Mouse (Mus musculus): ENCODE measurements around the gene Hmcn1. TPM values are rescaled to one million over a fixed set of nuclear protein-coding genes. Genes with fewer than 3 reads are reported as not detected.

Gene Hmcn1
- polyA plus RNA-seq, 1 experiment = 0.92 TPM

GRCm38 (mm10) chr1:150769836-150770235 is 223.4 kb downstream of the Hmcn1 start:
- Histone ChIP-seq H3K36me3 (ENCODE audit: control insufficient read depth, insufficient read depth, low read length) (no peaks in the 10 kb centered on the region), H3K27me3 (ENCODE audit: control insufficient read depth, insufficient read depth, low read length) (no peaks in the 10 kb centered on the region), H3K27ac (ENCODE audit: control insufficient read depth, insufficient read depth, low read length) (no peak overlapping the region), H3K4me3 (ENCODE audit: control insufficient read depth, insufficient read depth, low read length) (no peak overlapping the region), H3K4me1 (replicated peaks; ENCODE audit: control insufficient read depth, insufficient read depth, low read length) (no peaks in the 10 kb centered on the region)
- TF ChIP-seq POLR2A (IDR thresholded peaks at IDR 0.05; ENCODE audit: control insufficient read depth, extremely low read depth, insufficient read depth, low read length, poor library complexity) = no peak
- no peak for TF ChIP-seq CTCF (IDR thresholded peaks at IDR 0.05; ENCODE audit: borderline replicate concordance, control insufficient read depth, extremely low read depth, insufficient read depth, low read length, poor library complexity)
- no peak for DNase-seq
- 81% methylated on average over 2 of the region's 2 CpGs for WGBS

- DNase-seq = no peak
- no peak overlapping the region for H3K27ac ChIP-seq (ENCODE audit: control insufficient read depth, insufficient read depth, low read length)
- no peaks in the 10 kb centered on the region for H3K4me1 ChIP-seq (replicated peaks; ENCODE audit: control insufficient read depth, insufficient read depth, low read length)
- no peaks in the 10 kb centered on the region for H3K36me3 ChIP-seq (ENCODE audit: control insufficient read depth, insufficient read depth, low read length)
- TF ChIP-seq POLR2A (IDR thresholded peaks at IDR 0.05; ENCODE audit: control insufficient read depth, extremely low read depth, insufficient read depth, low read length, poor library complexity) = no peak
- H3K4me3 ChIP-seq (ENCODE audit: control insufficient read depth, insufficient read depth, low read length) = no peak overlapping the region
- no peaks in the 10 kb centered on the region for H3K27me3 ChIP-seq (ENCODE audit: control insufficient read depth, insufficient read depth, low read length)
- WGBS = 26% methylated on average over 4 of the region's 4 CpGs
These were observed 231.6 kb downstream of the Hmcn1 start for GRCm38 (mm10) chr1:150761678-150762077.

GRCm38 (mm10) chr1:150760801-150761331 is 232.4 kb downstream of the Hmcn1 start:
- Histone ChIP-seq H3K4me3 (ENCODE audit: control insufficient read depth, insufficient read depth, low read length) (no peak overlapping the region), H3K4me1 (replicated peaks; ENCODE audit: control insufficient read depth, insufficient read depth, low read length) (no peaks in the 10 kb centered on the region), H3K27ac (ENCODE audit: control insufficient read depth, insufficient read depth, low read length) (no peak overlapping the region), H3K27me3 (ENCODE audit: control insufficient read depth, insufficient read depth, low read length) (no peaks in the 10 kb centered on the region), H3K36me3 (ENCODE audit: control insufficient read depth, insufficient read depth, low read length) (no peaks in the 10 kb centered on the region)
- DNase-seq = no peak
- WGBS = 5% methylated on average over 2 of the region's 2 CpGs
- no peak for TF ChIP-seq CTCF (IDR thresholded peaks at IDR 0.05; ENCODE audit: borderline replicate concordance, control insufficient read depth, extremely low read depth, insufficient read depth, low read length, poor library complexity)
- TF ChIP-seq POLR2A (IDR thresholded peaks at IDR 0.05; ENCODE audit: control insufficient read depth, extremely low read depth, insufficient read depth, low read length, poor library complexity) = no peak

DNA sequence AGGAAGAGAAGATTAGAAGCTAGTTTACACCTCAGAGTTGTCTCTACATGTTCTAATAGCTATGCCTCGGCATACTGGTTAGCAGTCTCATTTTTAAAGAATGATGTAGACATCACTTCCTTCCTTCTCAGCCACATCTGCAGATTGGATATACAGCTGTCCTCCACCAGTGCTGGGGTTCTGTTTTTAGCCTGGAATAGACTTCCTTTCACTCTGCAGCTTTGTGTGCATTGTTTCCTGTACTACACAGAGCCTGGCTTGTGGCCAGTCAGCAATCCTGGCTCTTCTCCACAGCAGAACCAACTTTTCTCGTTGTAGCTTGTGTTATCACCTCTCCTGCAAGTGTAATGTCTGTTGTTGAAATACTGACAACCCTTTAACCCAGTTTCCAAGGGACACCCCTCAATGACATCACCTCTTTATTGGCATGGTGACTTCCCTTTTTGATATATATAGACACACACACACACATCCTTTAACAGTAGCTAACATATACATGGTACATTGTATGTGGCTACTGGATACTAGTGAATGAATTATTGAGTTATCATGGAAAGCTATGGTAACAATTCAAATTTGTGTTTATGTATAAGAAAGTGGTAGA is 233.7 kb downstream of the Hmcn1 start:
- no peak overlapping the region for H3K4me3 ChIP-seq (ENCODE audit: control insufficient read depth, insufficient read depth, low read length)
- H3K4me1 ChIP-seq (replicated peaks; ENCODE audit: control insufficient read depth, insufficient read depth, low read length) = no peaks in the 10 kb centered on the region
- H3K27ac ChIP-seq (ENCODE audit: control insufficient read depth, insufficient read depth, low read length) = no peak overlapping the region
- H3K36me3 ChIP-seq (ENCODE audit: control insufficient read depth, insufficient read depth, low read length) = no peaks in the 10 kb centered on the region
- TF ChIP-seq CTCF (IDR thresholded peaks at IDR 0.05; ENCODE audit: borderline replicate concordance, control insufficient read depth, extremely low read depth, insufficient read depth, low read length, poor library complexity) (no peak), POLR2A (IDR thresholded peaks at IDR 0.05; ENCODE audit: control insufficient read depth, extremely low read depth, insufficient read depth, low read length, poor library complexity) (no peak)
- WGBS = 0% methylated on average over 2 of the region's 2 CpGs
- no peaks in the 10 kb centered on the region for H3K27me3 ChIP-seq (ENCODE audit: control insufficient read depth, insufficient read depth, low read length)
- no peak for DNase-seq

DNA sequence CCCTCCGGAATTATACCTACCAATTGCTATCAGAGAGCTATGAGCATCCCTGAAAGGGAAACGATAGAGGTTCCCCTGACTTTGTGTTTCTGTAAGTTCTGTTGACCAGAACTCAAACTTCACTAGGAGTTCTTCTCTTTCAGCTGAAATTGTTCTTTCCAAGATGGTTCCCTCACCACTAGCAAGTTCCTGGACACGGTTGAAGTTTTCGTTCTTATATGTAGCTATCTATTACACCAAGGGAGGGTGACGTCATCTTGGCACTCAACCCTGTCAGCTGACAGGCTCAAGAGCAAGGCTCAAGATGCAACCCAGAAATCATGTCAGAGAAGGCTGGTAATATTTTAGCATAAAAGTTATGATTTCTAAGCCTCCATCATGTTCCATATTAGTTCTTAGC is 239.3 kb downstream of the Hmcn1 start:
- no peak overlapping the region for H3K27ac ChIP-seq (ENCODE audit: control insufficient read depth, insufficient read depth, low read length)
- no peak overlapping the region for H3K4me3 ChIP-seq (ENCODE audit: control insufficient read depth, insufficient read depth, low read length)
- WGBS = 96% methylated on average over 5 of the region's 5 CpGs
- no peaks in the 10 kb centered on the region for H3K36me3 ChIP-seq (ENCODE audit: control insufficient read depth, insufficient read depth, low read length)
- TF ChIP-seq POLR2A (IDR thresholded peaks at IDR 0.05; ENCODE audit: control insufficient read depth, extremely low read depth, insufficient read depth, low read length, poor library complexity) (no peak), CTCF (IDR thresholded peaks at IDR 0.05; ENCODE audit: borderline replicate concordance, control insufficient read depth, extremely low read depth, insufficient read depth, low read length, poor library complexity) (no peak)
- H3K4me1 ChIP-seq (replicated peaks; ENCODE audit: control insufficient read depth, insufficient read depth, low read length) = no peaks in the 10 kb centered on the region
- DNase-seq = no peak
- H3K27me3 ChIP-seq (ENCODE audit: control insufficient read depth, insufficient read depth, low read length) = no peaks in the 10 kb centered on the region

GRCm38 (mm10) chr1:150748783-150749182 is 244.5 kb downstream of the Hmcn1 start:
- H3K4me1 ChIP-seq (replicated peaks; ENCODE audit: control insufficient read depth, insufficient read depth, low read length) = no peaks in the 10 kb centered on the region
- WGBS = 90% methylated on average over 3 of the region's 3 CpGs
- no peak overlapping the region for H3K4me3 ChIP-seq (ENCODE audit: control insufficient read depth, insufficient read depth, low read length)
- H3K36me3 ChIP-seq (ENCODE audit: control insufficient read depth, insufficient read depth, low read length) = no peaks in the 10 kb centered on the region
- H3K27ac ChIP-seq (ENCODE audit: control insufficient read depth, insufficient read depth, low read length) = no peak overlapping the region
- H3K27me3 ChIP-seq (ENCODE audit: control insufficient read depth, insufficient read depth, low read length) = no peaks in the 10 kb centered on the region
- DNase-seq = no peak
- no peak for TF ChIP-seq POLR2A (IDR thresholded peaks at IDR 0.05; ENCODE audit: control insufficient read depth, extremely low read depth, insufficient read depth, low read length, poor library complexity)
- no peak for TF ChIP-seq CTCF (IDR thresholded peaks at IDR 0.05; ENCODE audit: borderline replicate concordance, control insufficient read depth, extremely low read depth, insufficient read depth, low read length, poor library complexity)

GRCm38 (mm10) chr1:150747771-150748170 is 245.5 kb downstream of the Hmcn1 start:
- no peak overlapping the region for H3K27ac ChIP-seq (ENCODE audit: control insufficient read depth, insufficient read depth, low read length)
- 97% methylated on average over 4 of the region's 4 CpGs for WGBS
- TF ChIP-seq CTCF (IDR thresholded peaks at IDR 0.05; ENCODE audit: borderline replicate concordance, control insufficient read depth, extremely low read depth, insufficient read depth, low read length, poor library complexity) = no peak
- TF ChIP-seq POLR2A (IDR thresholded peaks at IDR 0.05; ENCODE audit: control insufficient read depth, extremely low read depth, insufficient read depth, low read length, poor library complexity) = no peak
- no peaks in the 10 kb centered on the region for H3K36me3 ChIP-seq (ENCODE audit: control insufficient read depth, insufficient read depth, low read length)
- no peak for DNase-seq
- H3K4me3 ChIP-seq (ENCODE audit: control insufficient read depth, insufficient read depth, low read length) = no peak overlapping the region
- H3K4me1 ChIP-seq (replicated peaks; ENCODE audit: control insufficient read depth, insufficient read depth, low read length) = no peaks in the 10 kb centered on the region
- H3K27me3 ChIP-seq (ENCODE audit: control insufficient read depth, insufficient read depth, low read length) = no peaks in the 10 kb centered on the region

All from thymus, adult 2 months (tissue).